Mouse (Mus musculus): ENCODE data around the gene Mtm1. TPM values are rescaled to one million over a fixed set of nuclear protein-coding genes. Genes with fewer than 3 reads are reported as not detected.

The Mtm1 gene
- polyA plus RNA-seq (2015; fragmentation: Nextera tagmentation; extraction: Ambion mirVana) = 5.4 and 6.4 TPM in 2 replicates

DNA sequence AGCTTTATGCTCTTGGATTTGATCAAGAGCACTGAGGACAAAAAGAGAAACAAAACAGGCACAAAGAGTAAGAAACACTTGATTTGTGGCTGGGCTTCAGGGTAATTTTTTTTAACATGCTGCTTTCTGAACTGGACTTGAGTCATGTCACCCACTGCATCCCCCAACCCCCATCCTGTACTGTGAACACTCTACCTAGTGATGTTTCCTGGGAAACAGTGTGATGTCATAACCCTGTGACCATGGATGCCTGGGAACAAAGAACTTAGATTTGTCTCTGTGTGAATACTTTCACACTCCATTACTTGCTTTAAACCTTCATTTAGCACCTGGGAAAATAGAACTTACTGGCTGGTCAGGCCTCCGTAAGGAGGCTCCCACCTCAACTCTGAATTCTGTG, at the start of gene Mtm1:
TSS of gene Mtm1 (plus strand) at position 301 of the 400 bp plus-strand sequence.
- WGBS = 60% methylated on average over 1 of the region's 1 CpGs
- Histone ChIP-seq H3K27ac (replicated peaks) (no peak within 1 kb of the TSS), H3K9ac (no peak within 1 kb of the TSS), H3K27me3 (no peaks in the 10 kb centered on the region), H3K4me1 (replicated peaks) (no peaks in the 10 kb centered on the region), H3K4me2 (no peak within 1 kb of the TSS), H3K4me3 (no peak within 1 kb of the TSS), H3K36me3 (no peaks in the 10 kb centered on the region), H3K9me3 (no peaks in the 10 kb centered on the region)
- ATAC-seq (ENCODE audit: low read depth) = no peak

DNA sequence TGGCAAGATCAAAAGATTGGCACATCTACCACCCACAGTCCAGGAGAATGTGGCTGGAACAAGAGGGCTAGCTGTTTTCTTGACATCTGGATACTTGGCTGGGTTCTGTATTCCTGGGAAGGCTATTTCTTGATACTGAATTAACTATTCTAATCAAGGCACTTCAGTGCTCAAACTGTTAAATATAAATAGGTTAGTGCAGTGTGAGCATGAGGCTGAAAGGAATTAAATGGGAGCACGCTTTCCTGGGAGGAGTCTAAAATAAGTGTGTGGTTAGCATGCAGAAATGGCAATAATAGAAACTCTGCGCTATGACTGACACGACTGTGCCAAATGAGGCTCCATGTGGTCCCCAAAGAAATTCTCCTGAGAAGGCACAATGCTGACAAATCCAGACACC, 29.0 kb upstream of the Mtm1 start:
- H3K4me1 ChIP-seq (replicated peaks) = no peaks in the 10 kb centered on the region
- H3K27ac ChIP-seq (replicated peaks) = no peak overlapping the region
- no peaks in the 10 kb centered on the region for H3K9me3 ChIP-seq
- H3K27me3 ChIP-seq = no peaks in the 10 kb centered on the region
- no peak for ATAC-seq (ENCODE audit: low read depth)
- H3K36me3 ChIP-seq = no peaks in the 10 kb centered on the region
- H3K4me3 ChIP-seq = no peak overlapping the region
- 80% methylated on average over 3 of the region's 3 CpGs for WGBS
- H3K9ac ChIP-seq = no peak overlapping the region
- no peak overlapping the region for H3K4me2 ChIP-seq

DNA sequence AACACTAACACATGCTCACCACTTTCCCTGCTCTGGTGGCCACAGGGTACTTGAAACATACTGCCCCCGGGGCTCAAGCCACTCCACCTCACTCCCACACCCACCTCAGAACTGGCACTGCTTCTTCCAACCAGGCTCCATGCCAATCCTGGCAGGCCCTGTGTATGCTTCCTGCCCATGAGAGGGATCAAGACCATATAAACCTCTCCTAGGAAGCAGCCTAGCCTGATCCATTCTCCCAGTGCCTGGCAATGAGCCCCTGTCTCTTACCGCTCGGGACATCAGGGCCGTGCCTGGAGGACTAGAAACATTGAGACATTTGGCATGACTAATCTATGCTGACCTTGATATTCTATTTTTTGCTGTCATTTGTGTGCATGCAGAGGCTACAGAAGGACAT, 26.9 kb upstream of the Mtm1 start:
- Histone ChIP-seq H3K9ac (no peak overlapping the region), H3K4me3 (no peak overlapping the region), H3K9me3 (no peaks in the 10 kb centered on the region), H3K4me1 (replicated peaks) (no peaks in the 10 kb centered on the region), H3K36me3 (no peaks in the 10 kb centered on the region), H3K27me3 (no peaks in the 10 kb centered on the region), H3K27ac (replicated peaks) (no peak overlapping the region), H3K4me2 (no peak overlapping the region)
- WGBS = 92% methylated on average over 4 of the region's 4 CpGs
- ATAC-seq (ENCODE audit: low read depth) = no peak

DNA sequence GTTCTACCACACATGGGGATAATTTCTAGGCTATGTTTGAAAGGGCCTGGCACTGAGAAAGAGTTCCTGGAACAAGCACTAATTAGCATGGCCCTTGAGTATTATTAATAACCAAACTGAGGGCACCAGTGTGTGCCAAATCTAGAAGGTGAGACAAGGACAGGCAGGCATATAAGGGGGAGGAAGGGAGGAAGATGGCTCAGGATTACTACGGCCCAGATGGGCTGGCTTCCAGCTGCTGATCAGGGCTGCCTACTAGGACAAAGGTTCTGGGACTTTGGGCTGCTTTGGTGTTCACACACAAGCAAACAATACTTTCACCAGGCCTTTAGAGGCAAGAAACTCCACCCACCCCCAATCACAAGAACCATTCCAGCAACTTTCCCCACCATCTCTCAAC, 24.2 kb upstream of the Mtm1 start:
- Histone ChIP-seq H3K9me3 (no peaks in the 10 kb centered on the region), H3K27me3 (no peaks in the 10 kb centered on the region), H3K4me3 (no peak overlapping the region), H3K27ac (replicated peaks) (no peak overlapping the region), H3K9ac (no peak overlapping the region), H3K4me1 (replicated peaks) (no peaks in the 10 kb centered on the region), H3K36me3 (no peaks in the 10 kb centered on the region), H3K4me2 (no peak overlapping the region)
- no peak for ATAC-seq (ENCODE audit: low read depth)
- 82% methylated on average over 1 of the region's 1 CpGs for whole genome bisulfite sequencing

DNA sequence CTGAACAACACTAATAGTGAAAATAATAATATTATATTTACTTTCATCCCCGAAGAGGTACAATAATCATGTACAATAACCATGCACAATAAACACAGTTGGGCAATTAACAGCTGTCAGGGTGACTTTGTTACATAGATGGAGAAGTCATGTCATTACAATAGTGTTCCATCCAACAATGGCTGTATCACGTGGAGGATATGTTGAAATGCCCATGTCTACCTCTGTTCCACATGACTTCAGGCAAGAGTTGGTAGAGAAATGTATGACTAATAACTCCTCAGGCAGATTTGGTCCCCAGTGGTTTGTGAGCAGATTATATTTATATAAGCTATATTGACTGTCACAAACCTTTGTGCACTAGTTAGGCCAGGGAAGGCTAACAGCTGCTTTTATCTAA, 5.8 kb upstream of the Mtm1 start:
- Histone ChIP-seq H3K9ac (no peak overlapping the region), H3K27me3 (no peaks in the 10 kb centered on the region), H3K4me3 (no peak overlapping the region), H3K36me3 (no peaks in the 10 kb centered on the region), H3K27ac (replicated peaks) (no peak overlapping the region), H3K4me2 (no peak overlapping the region), H3K4me1 (replicated peaks) (no peaks in the 10 kb centered on the region), H3K9me3 (no peaks in the 10 kb centered on the region)
- ATAC-seq (ENCODE audit: low read depth) = no peak
- WGBS = 70% methylated on average over 2 of the region's 2 CpGs

DNA sequence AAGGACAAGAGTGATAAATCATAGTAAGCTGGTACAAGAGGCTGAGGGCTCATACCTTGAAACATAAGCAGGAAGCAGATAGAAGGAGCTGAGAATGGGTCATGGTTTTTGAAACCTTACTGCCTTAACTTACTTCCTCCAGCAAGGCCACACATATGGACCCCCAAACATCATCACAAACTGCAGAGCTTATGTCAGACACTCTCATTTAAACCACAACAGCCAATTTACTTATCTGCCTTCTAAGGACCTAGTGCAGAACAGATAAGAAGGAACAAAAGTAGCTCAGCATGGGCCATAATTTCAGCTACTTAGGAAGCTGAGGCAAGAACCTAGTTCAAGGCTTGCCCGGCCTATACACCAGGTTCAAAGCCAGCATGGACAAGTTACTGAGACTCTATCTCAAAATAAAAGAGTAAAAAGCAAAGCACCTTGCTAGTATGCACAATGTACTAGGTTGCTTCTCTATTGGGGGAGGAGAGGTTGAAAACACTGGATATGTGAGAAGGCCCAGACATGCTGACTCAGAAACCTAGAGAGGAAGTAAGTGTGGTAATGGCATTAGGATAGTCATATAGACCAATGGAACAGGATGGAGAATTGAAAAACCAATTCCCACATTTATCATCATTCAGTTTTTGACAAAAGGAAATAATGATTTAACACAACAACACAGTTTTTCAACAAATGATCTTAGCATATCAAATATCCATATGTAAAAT, 4.6 kb upstream of the Mtm1 start:
- no peak overlapping the region for H3K4me2 ChIP-seq
- WGBS = 90% methylated on average over 1 of the region's 1 CpGs
- no peak overlapping the region for H3K27ac ChIP-seq (replicated peaks)
- no peaks in the 10 kb centered on the region for H3K9me3 ChIP-seq
- H3K4me1 ChIP-seq (replicated peaks) = no peaks in the 10 kb centered on the region
- H3K9ac ChIP-seq = no peak overlapping the region
- H3K36me3 ChIP-seq = no peaks in the 10 kb centered on the region
- H3K27me3 ChIP-seq = no peaks in the 10 kb centered on the region
- no peak for ATAC-seq (ENCODE audit: low read depth)
- no peak overlapping the region for H3K4me3 ChIP-seq

DNA sequence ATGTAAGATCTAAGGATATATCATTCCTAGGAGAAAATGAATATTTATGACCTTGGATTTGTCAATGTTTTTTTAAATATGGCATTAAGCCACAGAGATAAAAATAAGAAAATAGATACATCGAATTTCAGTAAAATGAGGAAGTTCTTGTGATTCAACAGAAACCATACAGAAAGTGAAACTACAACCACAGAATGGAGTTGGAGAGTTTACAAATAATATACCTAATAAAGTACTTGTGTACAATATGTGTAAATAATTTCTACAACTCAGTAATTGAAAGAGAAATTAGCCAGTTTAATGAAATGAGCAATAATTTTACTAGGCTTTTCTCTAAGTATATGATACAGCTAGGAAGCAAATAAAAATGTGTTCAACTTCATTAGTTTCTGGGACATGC, 4.0 kb upstream of the Mtm1 start:
- Histone ChIP-seq H3K9me3 (no peaks in the 10 kb centered on the region), H3K27me3 (no peaks in the 10 kb centered on the region), H3K4me3 (no peak overlapping the region), H3K4me1 (replicated peaks) (no peaks in the 10 kb centered on the region), H3K4me2 (no peak overlapping the region), H3K27ac (replicated peaks) (no peak overlapping the region), H3K36me3 (no peaks in the 10 kb centered on the region), H3K9ac (no peak overlapping the region)
- no peak for ATAC-seq (ENCODE audit: low read depth)
- WGBS = 91% methylated on average over 1 of the region's 1 CpGs

DNA sequence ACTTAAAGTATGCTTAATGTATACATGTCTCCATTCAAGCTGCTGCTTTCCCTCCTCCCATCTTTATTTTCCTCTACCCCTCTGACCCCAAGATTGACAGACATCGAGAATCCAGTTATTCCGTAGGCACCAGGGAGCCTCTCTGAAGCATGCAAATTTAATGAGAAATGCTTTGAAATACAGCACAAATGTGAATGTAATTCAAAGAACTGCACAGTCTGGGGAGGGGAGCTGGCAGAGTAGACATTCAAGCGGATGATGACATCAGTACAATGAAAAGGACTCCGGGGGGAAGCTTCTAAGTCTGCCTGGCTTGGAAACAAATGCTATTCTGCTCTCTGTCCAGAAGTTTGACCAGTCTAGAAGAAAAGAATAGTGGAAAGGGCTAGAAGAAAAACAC, 2.3 kb downstream of the Mtm1 start:
- no peak for ATAC-seq (ENCODE audit: low read depth)
- H3K4me3 ChIP-seq = no peak overlapping the region
- 47% methylated on average over 4 of the region's 4 CpGs for WGBS
- H3K4me1 ChIP-seq (replicated peaks) = no peaks in the 10 kb centered on the region
- no peak overlapping the region for H3K9ac ChIP-seq
- H3K4me2 ChIP-seq = no peak overlapping the region
- no peak overlapping the region for H3K27ac ChIP-seq (replicated peaks)
- H3K9me3 ChIP-seq = no peaks in the 10 kb centered on the region
- no peaks in the 10 kb centered on the region for H3K36me3 ChIP-seq
- H3K27me3 ChIP-seq = no peaks in the 10 kb centered on the region

DNA sequence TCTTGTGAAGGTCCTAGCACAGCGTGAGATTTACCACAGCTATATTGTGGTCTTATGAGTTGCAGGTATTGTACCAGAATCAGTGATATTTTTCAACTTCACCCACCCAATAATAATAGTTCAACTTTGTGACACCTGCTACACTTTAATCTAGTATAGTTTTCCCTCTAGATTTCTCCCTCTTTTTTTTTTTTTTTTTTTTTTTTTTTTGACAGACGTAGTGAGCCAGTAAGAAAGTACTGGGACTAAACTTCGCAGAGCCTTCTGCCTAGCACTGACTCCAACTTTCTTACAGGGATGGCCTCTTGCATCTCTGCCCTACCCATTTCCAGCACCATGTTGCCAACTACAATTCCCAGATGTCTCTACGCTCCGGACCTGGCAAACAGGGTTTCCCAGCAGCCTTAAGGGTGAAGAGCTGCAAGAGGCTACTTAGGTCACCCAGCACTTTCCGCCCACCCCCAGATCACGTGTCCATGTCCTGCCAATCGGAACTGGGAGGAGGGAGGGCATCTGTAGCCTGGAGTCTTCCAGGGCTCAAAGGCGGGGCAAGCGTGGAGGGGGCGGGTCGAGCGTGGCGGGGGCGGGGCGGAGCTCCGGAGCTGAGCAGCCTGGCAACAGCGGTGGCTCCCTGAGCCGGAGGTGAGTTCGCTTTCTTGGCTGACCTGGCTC, 4.0 kb downstream of the Mtm1 start:
- Histone ChIP-seq H3K4me3 (peak overlapping the region; percentile 50), H3K27ac (replicated peaks) (no peak overlapping the region), H3K9me3 (no peaks in the 10 kb centered on the region), H3K36me3 (no peaks in the 10 kb centered on the region), H3K4me2 (peak overlapping the region; percentile 67), H3K27me3 (no peaks in the 10 kb centered on the region), H3K4me1 (replicated peaks) (no peaks in the 10 kb centered on the region), H3K9ac (peak overlapping the region; percentile 63)
- WGBS = 18% methylated on average over 20 of the region's 20 CpGs
- peak; percentile 98 for ATAC-seq (ENCODE audit: low read depth)

DNA sequence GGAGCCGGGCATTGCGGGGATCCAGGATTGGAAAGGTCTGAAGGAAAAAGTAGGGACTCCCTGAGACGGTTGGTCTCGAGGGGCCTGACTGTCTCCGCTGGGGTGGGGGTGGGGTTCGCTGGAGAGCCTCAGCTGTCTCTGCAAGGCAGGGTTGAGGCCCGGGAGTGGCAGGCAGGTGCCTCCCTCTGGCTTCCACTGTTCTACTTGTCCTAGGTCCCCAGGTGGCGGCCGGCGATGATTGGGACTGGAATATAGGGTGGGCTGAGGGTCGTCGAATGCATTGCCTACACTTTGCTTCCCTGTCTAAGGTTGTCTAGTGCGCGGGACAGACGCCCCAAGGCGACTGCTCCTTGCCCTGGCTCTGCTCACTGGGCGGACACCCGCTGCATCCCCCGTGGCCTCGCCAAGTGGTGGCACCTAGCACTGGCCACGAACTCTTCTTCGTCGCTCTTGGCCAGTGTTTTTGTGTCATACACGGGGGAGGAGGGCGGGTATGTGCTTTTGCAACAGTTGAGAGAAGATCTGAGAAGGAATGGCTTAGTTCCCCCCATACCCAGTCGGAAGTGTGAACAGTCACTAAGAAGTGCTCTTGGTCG, 4.6 kb downstream of the Mtm1 start:
- ATAC-seq (ENCODE audit: low read depth) = peak; percentile 91
- WGBS = 22% methylated on average over 27 of the region's 27 CpGs
- H3K27me3 ChIP-seq = no peaks in the 10 kb centered on the region

DNA sequence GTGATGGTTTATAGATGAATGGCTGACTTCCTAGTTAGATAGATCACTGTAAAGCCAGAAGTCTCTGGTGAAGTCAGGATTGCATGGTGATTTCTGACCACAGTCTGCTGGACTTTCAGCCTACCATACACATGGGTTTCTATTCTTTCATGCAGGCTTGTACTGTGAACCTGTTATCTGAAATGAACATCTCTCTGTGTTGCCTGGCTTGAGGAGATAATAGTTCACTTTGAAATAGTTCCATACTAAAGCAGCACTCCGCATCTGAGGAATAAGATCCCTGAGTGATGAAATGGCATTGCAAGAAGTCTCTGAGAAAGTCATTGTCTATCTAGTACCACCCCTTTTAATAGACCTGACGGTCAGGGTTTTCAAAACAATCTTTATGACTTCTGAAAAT, 6.3 kb downstream of the Mtm1 start:
- H3K27ac ChIP-seq (replicated peaks) = no peak overlapping the region
- ATAC-seq (ENCODE audit: low read depth) = no peak
- H3K27me3 ChIP-seq = no peaks in the 10 kb centered on the region

More for the DNA sequence above, 4.6 kb downstream of the Mtm1 start:
- H3K4me3 ChIP-seq = peak overlapping the region; percentile 50
- peak overlapping the region; percentile 67 for H3K4me2 ChIP-seq
- H3K36me3 ChIP-seq = no peaks in the 10 kb centered on the region
- H3K27ac ChIP-seq (replicated peaks) = no peak overlapping the region
- H3K4me1 ChIP-seq (replicated peaks) = no peaks in the 10 kb centered on the region
- peak overlapping the region; percentile 63 for H3K9ac ChIP-seq
- H3K9me3 ChIP-seq = no peaks in the 10 kb centered on the region

DNA sequence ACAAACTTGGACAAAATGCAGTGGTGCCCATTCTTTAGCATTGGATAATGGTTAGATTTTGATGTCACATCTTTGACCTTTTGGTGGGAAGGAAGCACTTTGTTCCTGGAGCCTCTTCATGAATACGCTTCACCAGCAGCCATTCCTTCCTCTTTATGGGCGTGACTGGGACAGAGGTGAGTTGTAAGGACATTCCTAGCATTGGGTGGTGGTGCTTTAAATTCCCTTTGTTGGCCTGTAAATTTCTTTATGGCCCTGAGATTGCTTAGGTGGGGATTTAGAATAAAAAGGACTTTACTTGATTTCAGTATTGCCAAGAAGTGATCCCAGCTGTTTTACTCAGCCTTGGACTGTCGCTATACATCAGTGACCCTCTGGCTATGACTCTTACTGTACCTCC, 8.3 kb downstream of the Mtm1 start:
- Histone ChIP-seq H3K27me3 (no peaks in the 10 kb centered on the region), H3K9ac (no peak overlapping the region), H3K9me3 (no peaks in the 10 kb centered on the region), H3K27ac (replicated peaks) (no peak overlapping the region), H3K4me2 (no peak overlapping the region), H3K36me3 (no peaks in the 10 kb centered on the region), H3K4me1 (replicated peaks) (no peaks in the 10 kb centered on the region), H3K4me3 (no peak overlapping the region)
- WGBS = 54% methylated on average over 3 of the region's 3 CpGs
- ATAC-seq (ENCODE audit: low read depth) = no peak

More for the DNA sequence above, 6.3 kb downstream of the Mtm1 start:
- no peak overlapping the region for H3K9ac ChIP-seq
- no peaks in the 10 kb centered on the region for H3K36me3 ChIP-seq
- 80% methylated on average over 2 of the region's 2 CpGs for WGBS
- no peak overlapping the region for H3K4me2 ChIP-seq
- H3K4me1 ChIP-seq (replicated peaks) = no peaks in the 10 kb centered on the region
- H3K4me3 ChIP-seq = no peak overlapping the region
- H3K9me3 ChIP-seq = no peaks in the 10 kb centered on the region

All from neural tube, embryonic 13.5 days (tissue).